Mouse (Mus musculus) hindlimb bud, embryonic 11.5 days (tissue): ENCODE results near the gene Srpk3.

Experiments
- DNase-seq: peaks from one replicate; pipeline ENCODE4 v3.0.0-alpha.2; 2012; ENCODE audit warnings: low read depth, low spot score; ENCODE audit errors: extremely low spot score

The Srpk3 gene

DNA sequence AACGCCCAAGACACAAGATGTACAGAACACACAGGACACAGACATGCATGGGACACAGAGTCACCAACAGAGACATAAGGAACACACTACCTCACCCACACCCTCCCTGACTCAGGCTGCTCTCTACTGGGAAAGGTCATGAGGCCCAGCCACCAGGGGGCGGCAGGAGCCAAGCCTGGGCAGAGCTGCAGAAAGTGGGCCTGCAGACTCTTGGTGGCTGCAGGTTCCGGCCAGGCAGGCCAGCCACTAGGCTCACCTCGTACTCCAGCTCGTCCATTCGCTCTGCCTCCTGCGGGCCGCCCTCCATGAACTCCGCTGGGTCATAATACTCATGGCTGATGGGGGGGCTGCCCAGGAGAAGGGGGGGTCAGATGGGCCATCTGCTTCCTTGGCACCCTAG, 24.3 kb downstream of the Srpk3 start:
- no peak for DNase-seq

DNA sequence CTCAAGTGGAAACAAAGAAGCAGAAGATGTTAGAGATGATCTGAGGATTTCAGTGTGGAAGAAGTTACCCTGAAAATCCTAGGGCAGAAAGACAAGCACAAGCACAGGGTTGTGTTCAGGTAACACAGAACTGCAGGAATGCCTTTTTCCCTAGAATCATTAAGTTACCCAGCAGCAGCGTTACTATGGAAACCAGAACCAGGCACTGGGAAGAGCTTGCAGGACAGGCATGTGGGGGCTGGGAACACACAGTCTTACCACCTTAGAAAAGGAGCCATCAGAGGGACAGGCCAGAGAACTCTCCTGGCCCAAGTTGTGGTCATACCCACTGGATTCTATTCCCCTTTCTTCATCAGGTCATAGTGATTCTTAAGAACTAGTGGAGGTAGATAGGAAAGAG, 31.6 kb downstream of the Srpk3 start:
- DNase-seq, result no peak

DNA sequence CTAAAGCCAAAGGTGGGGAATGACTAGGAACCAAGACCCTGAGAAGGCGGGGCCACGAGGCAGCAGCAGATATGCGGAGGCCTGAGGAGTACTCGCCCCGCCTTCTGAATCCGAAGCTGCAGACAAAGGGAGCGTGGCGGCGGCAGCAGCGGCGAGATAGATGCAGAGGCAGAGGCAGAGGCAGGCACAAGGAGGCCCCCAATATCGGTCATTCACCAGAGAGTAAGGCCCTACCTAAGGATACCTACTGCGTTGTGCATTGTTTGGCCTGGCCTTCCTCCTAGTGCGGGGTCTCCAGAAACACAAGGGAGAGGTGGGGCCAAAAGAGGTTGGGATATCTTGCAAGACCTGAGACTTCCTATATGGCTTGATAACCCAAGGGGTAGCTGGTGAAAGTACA, 40.9 kb downstream of the Srpk3 start:
- DNase-seq, result no peak

DNA sequence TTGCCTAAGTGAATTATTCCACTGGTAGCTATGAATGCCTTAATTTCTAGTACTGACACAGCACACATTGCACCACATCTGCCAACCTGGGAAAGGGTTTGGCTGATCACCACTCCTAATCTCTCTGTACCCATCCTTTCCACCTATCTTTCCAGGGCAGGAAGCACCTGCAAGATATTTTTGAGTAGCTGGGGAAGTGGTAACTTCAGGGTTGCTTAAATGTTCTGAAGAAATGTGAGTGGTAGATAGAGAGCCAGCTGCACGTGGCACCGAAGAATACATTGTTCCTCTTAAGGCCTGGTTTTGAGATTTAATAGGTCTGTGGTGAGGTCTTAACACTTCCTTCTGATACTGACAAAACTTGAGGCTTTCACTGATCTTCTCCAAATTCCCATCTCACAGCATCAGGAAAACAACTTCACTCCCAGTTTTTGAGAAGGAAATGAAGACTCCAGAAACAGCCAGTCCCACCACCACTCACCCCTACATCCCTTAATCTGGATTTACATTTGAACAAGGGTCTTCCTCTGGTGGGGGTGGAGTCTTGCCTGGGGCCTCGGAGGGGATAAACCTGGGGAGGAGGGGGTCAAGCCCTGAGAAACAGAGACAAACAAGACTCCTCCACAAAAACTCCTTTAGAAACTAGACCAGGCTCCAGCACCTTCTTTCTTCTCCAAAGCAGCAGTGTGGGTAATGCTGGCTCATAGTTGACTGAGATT, 42.5 kb downstream of the Srpk3 start:
- no peak for DNase-seq

DNA sequence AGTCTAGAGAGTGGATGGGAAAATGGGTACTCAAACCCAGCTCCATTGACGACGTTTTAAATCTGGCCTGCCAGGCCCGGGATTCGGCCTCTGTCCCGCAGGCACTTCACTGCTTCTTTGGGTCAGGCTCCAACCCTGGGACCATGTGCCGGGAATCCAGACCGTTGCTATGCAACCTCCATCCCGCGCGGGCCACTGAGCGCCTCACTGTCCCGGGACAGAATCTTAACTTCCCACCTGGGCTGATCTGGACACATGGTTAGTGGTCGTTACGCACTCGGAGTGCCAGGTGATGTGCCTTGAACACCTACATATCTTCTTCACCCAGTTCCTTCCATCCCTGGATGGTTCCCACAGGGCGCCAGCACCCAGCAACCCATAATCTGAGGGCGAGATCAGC, 49.5 kb downstream of the Srpk3 start:
- no peak for DNase-seq

DNA sequence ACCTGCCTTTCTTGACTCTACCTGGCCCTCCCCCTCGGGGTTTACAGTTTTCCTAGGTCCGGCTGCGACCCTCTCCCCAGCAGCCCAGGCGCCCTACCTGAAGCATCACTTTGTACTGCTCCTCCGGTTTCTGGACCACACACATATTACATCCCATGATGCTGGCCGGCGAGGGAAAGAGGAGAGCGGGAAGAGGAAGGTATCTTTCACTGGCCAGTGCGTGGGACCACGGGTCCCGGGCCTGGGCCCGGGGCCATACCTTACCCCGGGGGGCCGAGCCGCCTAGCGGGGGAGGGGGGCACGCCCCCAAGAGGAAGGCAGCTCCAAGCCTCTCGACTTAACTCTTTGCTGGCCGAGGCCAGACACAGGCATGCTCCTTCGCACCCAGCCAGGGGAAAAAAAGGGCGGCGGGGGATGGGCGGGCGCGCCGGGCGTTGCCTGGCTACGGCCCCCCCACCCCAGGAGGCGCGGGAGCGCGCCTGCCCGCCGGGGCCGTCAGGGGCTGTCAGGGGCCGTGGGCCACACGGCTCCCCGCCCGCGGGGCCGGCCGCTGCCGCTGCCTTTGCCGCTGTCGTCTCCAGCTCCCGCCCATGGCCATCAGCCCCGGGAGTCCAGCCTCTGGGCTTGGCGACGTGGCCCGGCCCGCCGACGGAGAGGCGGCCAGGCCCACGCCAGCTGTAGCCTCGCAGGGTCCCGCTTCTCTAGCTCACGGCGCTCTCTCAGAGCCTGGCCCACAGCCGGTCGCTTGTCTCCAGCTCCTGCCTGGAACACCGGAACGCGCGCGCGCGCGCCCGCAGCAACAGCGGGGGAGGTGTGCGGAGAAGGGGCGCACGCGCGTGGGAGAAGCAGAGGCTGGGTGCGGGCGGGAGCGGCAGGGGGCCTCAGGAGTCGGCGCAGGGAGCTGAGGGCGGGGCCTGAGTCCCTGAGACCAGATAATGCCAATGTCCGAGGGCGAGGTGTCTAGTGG, 50.3 kb downstream of the Srpk3 start, which contains the start of gene Pdzd4:
Pdzd4 (minus strand) TSS at position 785 of the 967 bp plus-strand sequence.
- DNase-seq, result no peak
